8 mouse cellular contexts compared by ENCODE assay signal in genomic region chr10:81302288-81302687, GRCm38 (mm10). TPM values are rescaled to one million over a fixed set of nuclear protein-coding genes. Genes with fewer than 3 reads are reported as not detected.
A peak's percentile ranks its signal among the peaks of the same experiment; 100 is the strongest.
DNase-seq lines count a peak whose midpoint lies in the region; ATAC-seq and TF ChIP-seq lines count a peak whose summit lies in the region.

No protein-coding gene starts in this region.

- no peaks in the 10 kb centered on the region for H3K27me3 ChIP-seq in forebrain, embryonic 14.5 days (replicated peaks; ENCODE audit: control insufficient read depth, insufficient read depth, low read length)
- H3K27me3 ChIP-seq in liver, embryonic 12.5 days (replicated peaks) = no peaks in the 10 kb centered on the region

- no peak for TF ChIP-seq CTCF in left cerebral cortex, adult 2 months (IDR thresholded peaks at IDR 0.05)

- H3K9me3 ChIP-seq in forebrain, embryonic 14.5 days (replicated peaks; ENCODE audit: control insufficient read depth, low read length) = no peaks in the 10 kb centered on the region
- H3K9me3 ChIP-seq in liver, embryonic 12.5 days (replicated peaks) = no peaks in the 10 kb centered on the region

- peak overlapping the region; percentile 41 for H3K4me3 ChIP-seq in left cerebral cortex, adult 2 months
- H3K4me3 ChIP-seq in forebrain, embryonic 14.5 days (ENCODE audit: low read depth, low read length) = no peak overlapping the region
- H3K4me3 ChIP-seq in liver, embryonic 12.5 days = peak overlapping the region; percentile 37

- H3K4me2 ChIP-seq in forebrain, embryonic 14.5 days (ENCODE audit: low read length) = no peak overlapping the region
- H3K4me2 ChIP-seq in liver, embryonic 12.5 days = peak overlapping the region; percentile 68

- H3K9ac ChIP-seq in forebrain, embryonic 14.5 days (ENCODE audit: low read length) = 0 out of 2 replicates have a peak overlapping the region, but pooled peaks have one; percentile 32
- H3K9ac ChIP-seq in liver, embryonic 12.5 days = peak overlapping the region; percentile 53

- intact Hi-C loops in left cerebral cortex, adult 2 months (cut with DNase I) = no loop called here

- peak overlapping the region; percentile 94 for H3K27ac ChIP-seq in left cerebral cortex, adult 2 months
- no peak overlapping the region; the same call in 1 of the 2 replicates for H3K27ac ChIP-seq in forebrain, embryonic 14.5 days (ENCODE audit: low read depth, low read length)
- H3K27ac ChIP-seq in liver, embryonic 12.5 days = peak overlapping the region; percentile 77

- ATAC-seq in forebrain, embryonic 14.5 days = no peak
- no peak for ATAC-seq in liver, embryonic 12.5 days
- ATAC-seq in inflammation-experienced regulatory T-cells, adult 6 months = no peak

- peaks cover 18% of the 10 kb centered on the region for H3K36me3 ChIP-seq in forebrain, embryonic 14.5 days (ENCODE audit: control insufficient read depth, insufficient read depth, low read length)
- peaks cover 34% of the 10 kb centered on the region for H3K36me3 ChIP-seq in liver, embryonic 12.5 days

- peak; percentile 45 to 49 for DNase-seq in cerebellum, adult 18-20 months
- no peak for DNase-seq in cerebellum, postnatal 36 days
- DNase-seq in left cerebral cortex, adult 2 months (ENCODE audit: extremely low spot score in 1 of 2, low spot score in 2 of 2) = no peak
- DNase-seq in left cerebral cortex, adult 18-20 months (ENCODE audit: low spot score in 2 of 2) = no peak
- no peak for DNase-seq in forebrain, embryonic 14.5 days (ENCODE audit: low spot score)
- no peak for DNase-seq in urinary bladder, postnatal 10 days (ENCODE audit: low spot score)

- 64% methylated on average over 4 of the region's 4 CpGs for WGBS in forebrain, embryonic 14.5 days
- 60% methylated on average over 4 of the region's 4 CpGs for WGBS in liver, embryonic 12.5 days (ENCODE audit: insufficient replicate concordance)

- no peaks in the 10 kb centered on the region for H3K4me1 ChIP-seq in forebrain, embryonic 14.5 days (ENCODE audit: control insufficient read depth, insufficient read depth, low read length)
- peaks cover 82% of the 10 kb centered on the region for H3K4me1 ChIP-seq in liver, embryonic 12.5 days

RNA-seq across cellular contexts. Expression of gene Pip5k1c, which starts 9.5 kb away (rescaled TPM):
- 100 to 1,000 TPM; 431 TPM for total RNA-seq in left cerebral cortex, adult 2 months (2021)
- 100 to 1,000 TPM; 415 to 417 TPM for total RNA-seq in left cerebral cortex, adult 18-20 months (2021)
- polyA plus RNA-seq in forebrain, embryonic 14.5 days (2014; fragmentation: Nextera tagmentation; extraction: Ambion mirVana) = 76.4 and 114 TPM in 2 replicates
- polyA plus RNA-seq in liver, embryonic 12.5 days (2016; fragmentation: Nextera tagmentation; extraction: Ambion mirVana) = 27.8 and 29.0 TPM in 2 replicates
- polyA plus RNA-seq in inflammation-experienced regulatory T-cells, adult 6 months (2017; shearing (Covaris generic)) = 10 to 100 TPM; 10.7 to 15.9 (median 14.4) TPM

RNA-seq across cellular contexts. Expression of gene Tjp3, which starts 10.9 kb away (rescaled TPM):
- under 1 TPM; 0.26 to 0.45 TPM for total RNA-seq in left cerebral cortex, adult 2 months (2021)
- total RNA-seq in left cerebral cortex, adult 18-20 months (2021) = under 1 TPM; 0.16 to 0.23 TPM
- 4.8 and 7.0 TPM in 2 replicates for polyA plus RNA-seq in forebrain, embryonic 14.5 days (2014; fragmentation: Nextera tagmentation; extraction: Ambion mirVana)
- polyA plus RNA-seq in liver, embryonic 12.5 days (2016; fragmentation: Nextera tagmentation; extraction: Ambion mirVana) = 1.1 and 1.3 TPM in 2 replicates
- polyA plus RNA-seq in inflammation-experienced regulatory T-cells, adult 6 months (2017; shearing (Covaris generic)) = 1 to 10 TPM; 1.7 to 3.2 (median 1.9) TPM

RNA-seq across cellular contexts. Expression of gene Cactin, which starts 18.6 kb away (rescaled TPM):
- total RNA-seq in left cerebral cortex, adult 2 months (2021) = 10 to 100 TPM; 31.3 to 31.8 TPM
- total RNA-seq in left cerebral cortex, adult 18-20 months (2021) = 10 to 100 TPM; 30.5 to 34.6 TPM
- 16.8 and 22.2 TPM in 2 replicates for polyA plus RNA-seq in forebrain, embryonic 14.5 days (2014; fragmentation: Nextera tagmentation; extraction: Ambion mirVana)
- 52.9 and 55.1 TPM in 2 replicates for polyA plus RNA-seq in liver, embryonic 12.5 days (2016; fragmentation: Nextera tagmentation; extraction: Ambion mirVana)
- 1 to 10 TPM; 2.9 to 6.5 (median 4.1) TPM for polyA plus RNA-seq in inflammation-experienced regulatory T-cells, adult 6 months (2017; shearing (Covaris generic))

RNA-seq across cellular contexts. Expression of gene Tbxa2r, which starts 26.2 kb away (rescaled TPM):
- total RNA-seq in left cerebral cortex, adult 2 months (2021) = under 1 TPM; 0.70 to 0.82 TPM
- 1 to 10 TPM; 1.1 to 1.5 TPM for total RNA-seq in left cerebral cortex, adult 18-20 months (2021)
- 2.9 and 4.1 TPM in 2 replicates for polyA plus RNA-seq in forebrain, embryonic 14.5 days (2014; fragmentation: Nextera tagmentation; extraction: Ambion mirVana)
- 6.7 and 7.0 TPM in 2 replicates for polyA plus RNA-seq in liver, embryonic 12.5 days (2016; fragmentation: Nextera tagmentation; extraction: Ambion mirVana)
- 10 to 100 TPM in 2 of 3 experiments, 1 to 10 TPM in 1; 10.0 to 21.7 (median 17.0) TPM for polyA plus RNA-seq in inflammation-experienced regulatory T-cells, adult 6 months (2017; shearing (Covaris generic))

RNA-seq across cellular contexts. Expression of gene Apba3, which starts 35.5 kb away (rescaled TPM):
- 10 to 100 TPM; 35.8 to 38.6 TPM for total RNA-seq in left cerebral cortex, adult 2 months (2021)
- total RNA-seq in left cerebral cortex, adult 18-20 months (2021) = 10 to 100 TPM; 36.7 to 42.7 TPM
- 30.5 and 36.8 TPM in 2 replicates for polyA plus RNA-seq in forebrain, embryonic 14.5 days (2014; fragmentation: Nextera tagmentation; extraction: Ambion mirVana)
- 27.3 and 30.4 TPM in 2 replicates for polyA plus RNA-seq in liver, embryonic 12.5 days (2016; fragmentation: Nextera tagmentation; extraction: Ambion mirVana)
- polyA plus RNA-seq in inflammation-experienced regulatory T-cells, adult 6 months (2017; shearing (Covaris generic)) = 10 to 100 TPM in 2 of 3 experiments, 1 to 10 TPM in 1; 9.9 to 12.4 (median 12.3) TPM

Comparison
In these comparisons a context has a peak if more than half of its experiments do, and no peak if none do; other contexts are left out.
1. DNase-seq: peak in cerebellum, adult 18-20 months (2 of 2); none in cerebellum, postnatal 36 days (0 of 2), left cerebral cortex, adult 2 months (0 of 2), left cerebral cortex, adult 18-20 months (0 of 2), forebrain, embryonic 14.5 days (single experiment) and urinary bladder, postnatal 10 days (single experiment).